Mouse (Mus musculus) MEL (cell line): ENCODE data around the gene Ifitm10.

Source experiments
- CHD2 ChIP-seq: IDR thresholded peaks from 2 replicates; pipeline ENCODE4 v1.6.1; 2011; ENCODE audit warnings: low read length, improper control_type of control experiment
- CTCF ChIP-seq, 3 experiments: IDR thresholded peaks in 2 of 3; conservative IDR thresholded peaks in 1 of 3; 2 replicates each; pipeline ENCODE4 v1.5.1; 2011 to 2012; ENCODE audit warnings: low read length in 3 of 3, low read depth in 2 of 3, mild to moderate bottlenecking in 2 of 3, improper control_type of control experiment in 1 of 3, inconsistent platforms in 1 of 3, mixed read lengths in 1 of 3, moderate library complexity in 1 of 3; ENCODE audit not compliant: control insufficient read depth in 1 of 3, insufficient read depth in 1 of 3, poor library complexity in 1 of 3, severe bottlenecking in 1 of 3
- EP300 ChIP-seq, 2 experiments: IDR thresholded peaks; 2 replicates each; pipeline ENCODE4 v1.6.1; 2011; ENCODE audit warnings: improper control_type of control experiment in 2 of 2, low read length in 2 of 2, low read depth in 1 of 2, mild to moderate bottlenecking in 1 of 2
- POLR2A ChIP-seq, 2 experiments: IDR thresholded peaks; 2 replicates each; pipeline ENCODE4 v1.6.1; 2011 to 2012; ENCODE audit warnings: low read length in 2 of 2, mild to moderate bottlenecking in 2 of 2, control low read depth in 1 of 2, improper control_type of control experiment in 1 of 2, low read depth in 1 of 2, moderate library complexity in 1 of 2; ENCODE audit not compliant: control insufficient read depth in 1 of 2, insufficient read depth in 1 of 2, poor library complexity in 1 of 2
- SIN3A ChIP-seq: IDR thresholded peaks from 2 replicates; pipeline ENCODE4 v1.6.1; 2012; ENCODE audit warnings: low read length, improper control_type of control experiment, inconsistent platforms
- TAL1 ChIP-seq: IDR thresholded peaks from 2 replicates; pipeline ENCODE4 v1.6.1; 2012; ENCODE audit warnings: mild to moderate bottlenecking, inconsistent platforms, low read length, moderate library complexity, mixed read lengths
- ZKSCAN1 ChIP-seq: IDR thresholded peaks from 2 replicates; pipeline ENCODE4 v1.6.1; 2012; ENCODE audit warnings: low read depth, mild to moderate bottlenecking, inconsistent platforms, low read length, improper control_type of control experiment, moderate library complexity

GRCm38 (mm10) chr7:142295418-142295817, 78.1 kb downstream of the Ifitm10 start:
- no peak for TF ChIP-seq CHD2
- TF ChIP-seq ZKSCAN1: no peak
- TF ChIP-seq POLR2A (IDR thresholded peaks at IDR 0.05; ENCODE audit: control insufficient read depth in 1 of 2, insufficient read depth in 1 of 2, low read depth in 1 of 2, low read length in 2 of 2, poor library complexity in 1 of 2): no peak
- TF ChIP-seq TAL1: no peak
- TF ChIP-seq EP300 (IDR thresholded peaks at IDR 0.05; ENCODE audit: low read depth in 1 of 2, low read length in 2 of 2): no peak
- no peak for TF ChIP-seq SIN3A
- no peak for TF ChIP-seq CTCF (IDR thresholded peaks at IDR 0.05 in 2 of 3, conservative IDR thresholded peaks at IDR 0.05 in 1 of 3; ENCODE audit: control insufficient read depth in 1 of 3, insufficient read depth in 1 of 3, low read depth in 2 of 3, low read length in 3 of 3, poor library complexity in 1 of 3, severe bottlenecking in 1 of 3)
